Mouse (Mus musculus): ENCODE results near the gene Rora.

Gene Rora

DNA sequence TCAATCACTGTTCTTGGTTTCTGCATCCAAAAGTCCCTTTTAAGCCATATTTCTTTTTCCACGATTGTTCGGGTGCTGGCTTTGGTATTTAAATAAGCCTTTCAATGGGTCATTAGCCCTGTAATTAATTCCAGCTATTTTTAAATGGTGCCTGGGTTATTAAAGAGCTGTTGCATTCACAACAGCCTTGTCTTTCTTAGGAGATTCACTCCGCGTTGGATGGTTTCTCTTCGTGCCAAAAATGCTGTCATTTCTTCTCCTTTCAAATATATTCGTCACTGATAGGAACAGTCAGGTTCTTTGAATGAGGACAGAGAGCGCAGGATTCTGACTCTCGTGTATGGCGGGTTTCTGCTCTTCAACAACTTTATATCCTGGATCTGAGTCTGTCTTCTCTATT is 673.5 kb downstream of the Rora start:
- DNase-seq, result no peak

DNA sequence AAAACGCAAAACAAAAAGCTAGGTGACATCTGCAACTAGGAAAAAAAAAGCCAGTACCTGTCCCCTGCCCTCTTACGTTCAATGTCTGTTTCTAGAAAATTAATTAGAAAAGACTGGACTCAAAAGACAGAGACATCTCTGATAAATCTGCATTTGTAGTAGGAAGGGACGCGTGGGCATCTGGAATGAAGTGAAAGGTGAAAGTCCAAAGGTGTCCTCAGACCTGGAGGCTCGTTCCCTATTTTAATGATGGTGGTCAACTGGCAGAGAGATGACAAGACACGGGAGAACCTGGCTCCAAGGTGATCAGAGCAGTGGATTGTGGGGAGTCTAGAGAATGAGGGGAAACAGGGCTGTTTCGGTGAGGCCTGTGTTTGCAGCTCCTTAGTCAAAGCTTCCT is 674.0 kb downstream of the Rora start:
- DNase-seq, result peak; percentile 62

DNA sequence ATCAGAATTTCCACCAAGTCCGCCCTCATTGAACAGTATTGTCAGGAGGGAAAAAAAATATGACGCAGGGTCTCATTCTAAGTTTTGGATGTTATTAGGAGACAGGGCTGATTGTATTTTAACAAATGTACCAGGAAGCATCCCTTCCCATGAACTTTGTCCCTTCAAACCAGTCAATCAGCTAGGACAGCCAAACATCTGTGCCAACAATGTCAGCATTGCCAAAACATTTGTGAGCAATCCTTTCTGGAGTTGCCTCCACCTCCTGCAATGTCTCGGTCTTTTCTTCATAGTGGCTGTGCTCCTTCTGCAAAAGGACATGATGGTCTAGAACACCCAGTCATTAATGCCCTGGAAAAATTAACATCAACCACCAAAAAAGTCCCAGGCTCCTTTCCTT is 678.2 kb downstream of the Rora start:
- peak; percentile 92 for DNase-seq

DNA sequence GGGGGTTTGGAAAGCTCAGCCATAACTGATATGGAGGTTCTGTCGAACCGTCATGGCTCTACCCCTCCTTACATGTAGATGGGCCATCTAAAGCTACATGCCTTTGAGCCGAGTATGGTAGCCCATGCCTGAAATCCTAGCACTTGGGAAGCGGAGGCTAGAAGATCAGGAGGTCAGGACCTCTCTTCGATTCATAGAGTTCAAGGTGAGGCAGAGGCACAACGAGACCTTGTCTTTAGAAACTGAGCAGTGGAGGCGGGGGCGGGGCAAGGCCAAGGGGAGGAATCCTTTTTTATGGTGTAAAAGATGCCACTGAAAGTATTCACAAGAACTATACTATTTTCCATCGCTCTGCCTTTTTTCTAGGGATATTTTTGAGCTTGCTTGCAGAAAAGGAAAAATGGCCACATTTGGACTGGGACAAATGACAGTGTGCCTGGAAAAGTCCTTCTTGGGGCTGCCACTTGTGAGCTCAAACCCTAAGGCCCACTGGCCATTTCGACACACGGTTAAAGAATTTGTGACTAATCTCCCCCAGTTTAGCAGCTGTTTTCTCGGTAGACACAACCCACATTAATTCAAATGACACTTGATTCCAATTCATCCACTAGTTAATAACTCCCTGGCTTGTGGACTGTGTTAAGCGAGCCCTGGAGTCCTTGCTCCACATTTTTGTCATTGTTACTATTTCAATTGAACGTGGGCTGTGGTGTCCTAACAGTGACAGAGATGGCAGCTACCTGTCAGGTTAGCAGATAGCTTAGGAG is 679.4 kb downstream of the Rora start:
- DNase-seq, result peak; percentile 34

DNA sequence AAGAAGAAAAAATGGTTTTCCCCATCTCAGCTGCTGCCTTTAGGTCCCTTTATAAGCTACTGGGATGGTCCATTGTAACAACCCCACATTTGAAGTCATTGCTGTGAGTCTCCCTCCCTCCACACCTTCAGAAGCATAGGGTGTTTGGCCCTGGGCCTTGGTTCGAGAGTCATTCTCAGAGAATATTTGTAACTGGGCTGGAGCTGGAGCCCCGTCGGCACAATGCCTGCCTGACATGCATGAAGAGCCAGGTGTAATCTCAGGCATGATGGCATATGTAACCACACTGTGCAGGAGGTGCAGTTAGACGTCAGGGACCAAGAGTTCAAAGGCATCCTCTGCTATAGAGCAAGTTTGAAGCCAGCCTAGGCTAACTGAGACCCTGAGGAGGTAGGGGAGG is 680.1 kb downstream of the Rora start:
- peak; percentile 24 for DNase-seq

DNA sequence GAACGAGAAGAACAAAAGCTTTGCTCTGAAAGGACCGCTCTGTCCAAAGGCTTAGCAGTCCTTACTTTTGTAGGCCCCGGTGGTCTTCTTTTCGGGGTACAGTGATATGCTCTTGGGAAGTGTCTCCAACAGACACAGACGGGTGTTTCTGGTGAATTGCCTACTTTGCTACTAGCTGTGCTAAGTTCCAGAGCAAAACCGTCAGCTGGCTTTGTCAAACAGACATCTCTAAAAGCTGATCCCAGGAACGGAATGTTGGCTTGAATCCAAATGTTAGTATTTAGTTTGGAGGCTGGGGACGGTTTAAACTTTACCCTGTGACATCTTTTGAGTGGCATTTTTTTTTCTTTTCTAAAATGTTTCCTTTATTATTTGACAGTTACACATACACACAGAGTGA is 680.5 kb downstream of the Rora start:
- peak; percentile 81 for DNase-seq

DNA sequence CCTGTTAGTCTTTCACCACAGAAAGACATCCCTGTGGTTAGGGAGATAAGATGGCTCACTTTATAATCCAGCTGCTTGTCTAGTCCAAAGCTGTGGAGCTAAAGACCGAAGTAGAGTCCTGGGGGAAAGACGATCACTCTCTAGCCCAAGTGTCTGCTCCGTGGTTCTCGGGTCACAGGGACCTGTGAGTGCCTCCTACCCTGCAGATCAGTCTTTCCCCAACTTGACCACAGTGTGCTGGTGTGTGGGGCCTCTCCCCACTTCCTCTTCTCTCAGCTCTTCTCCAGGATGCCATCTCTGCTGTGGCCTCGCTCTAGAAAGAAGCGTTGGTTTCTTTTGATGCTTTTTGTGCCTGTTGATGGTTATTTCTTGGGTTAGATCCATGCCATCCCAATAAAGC is 682.5 kb downstream of the Rora start:
- DNase-seq, result no peak

DNA sequence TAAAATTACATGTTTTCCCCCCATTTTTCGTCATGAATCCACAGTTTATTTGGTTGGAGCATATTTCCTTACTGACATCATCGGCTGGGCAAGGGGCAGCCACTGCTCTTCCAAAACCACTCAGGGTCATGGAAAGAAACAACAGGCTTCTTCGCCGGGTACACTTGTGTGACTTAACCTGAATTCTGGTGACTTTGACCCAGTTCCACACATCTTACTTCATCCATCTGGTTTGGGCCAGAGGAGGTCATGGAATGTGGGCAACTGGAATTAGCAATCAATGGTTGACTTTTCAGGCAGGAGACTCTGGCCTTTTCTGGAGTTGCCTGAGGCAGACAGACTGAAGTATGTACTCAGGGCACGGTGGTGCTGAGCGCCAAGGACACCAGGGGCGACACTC is 685.6 kb downstream of the Rora start:
- peak; percentile 81 for DNase-seq

DNA sequence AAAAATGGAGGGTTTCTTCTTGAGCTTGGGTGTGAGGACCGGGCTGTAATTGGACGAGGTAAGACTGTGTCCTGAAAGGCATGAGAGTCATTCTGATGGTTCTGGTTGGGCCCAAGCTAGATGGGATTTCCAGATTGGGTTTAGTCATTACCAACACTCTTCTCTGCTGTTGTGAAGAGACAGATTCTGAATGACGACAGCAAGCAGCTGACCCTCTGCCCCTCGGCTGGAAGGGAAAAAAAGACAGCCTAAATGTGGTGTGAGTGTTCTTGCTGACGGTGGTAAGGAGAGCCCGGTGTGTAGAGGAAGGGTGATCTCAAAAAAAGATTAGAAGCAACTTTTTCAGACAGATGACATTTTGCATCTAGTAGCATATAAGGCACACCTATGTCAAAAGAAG is 686.2 kb downstream of the Rora start:
- no peak for DNase-seq

DNA sequence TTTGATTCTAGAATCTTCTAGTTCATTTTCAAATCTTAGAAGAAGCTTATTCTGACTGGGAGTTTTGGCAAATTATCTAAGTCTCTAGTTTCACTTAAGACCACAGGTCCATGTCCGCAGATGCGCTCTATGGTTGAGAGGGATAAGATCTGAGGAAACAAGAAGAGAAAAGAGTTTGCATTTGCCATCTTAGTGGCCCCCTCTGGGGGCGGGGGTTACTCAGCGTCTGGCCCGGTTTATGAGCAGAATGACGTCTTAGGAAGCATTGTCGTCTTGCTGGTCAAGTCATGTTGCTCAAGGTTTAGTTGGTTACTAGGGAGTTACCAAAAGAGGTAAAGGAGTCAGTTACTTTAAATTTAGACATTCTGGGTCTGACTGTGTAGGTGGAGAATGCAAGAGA is 686.8 kb downstream of the Rora start:
- no peak for DNase-seq

DNA sequence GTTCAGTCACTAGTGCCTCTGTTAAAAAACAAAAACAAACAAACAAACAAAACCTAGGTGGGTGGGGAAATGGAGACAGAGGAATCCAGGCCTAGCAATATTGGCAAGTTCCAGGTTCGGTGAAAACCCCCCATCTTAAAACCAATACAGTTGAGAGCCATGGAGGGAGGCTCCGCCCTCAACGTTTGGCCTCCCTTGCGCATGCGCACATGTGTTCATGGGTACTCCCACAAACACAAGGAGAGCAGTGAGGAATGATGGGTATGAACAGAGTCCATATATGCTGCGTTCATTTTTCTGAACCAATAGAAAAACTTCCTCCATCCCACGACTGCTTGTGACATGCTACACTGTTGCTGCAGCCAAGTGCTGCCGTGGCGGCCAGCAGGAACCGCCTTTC is 690.3 kb downstream of the Rora start:
- DNase-seq, result no peak

DNA sequence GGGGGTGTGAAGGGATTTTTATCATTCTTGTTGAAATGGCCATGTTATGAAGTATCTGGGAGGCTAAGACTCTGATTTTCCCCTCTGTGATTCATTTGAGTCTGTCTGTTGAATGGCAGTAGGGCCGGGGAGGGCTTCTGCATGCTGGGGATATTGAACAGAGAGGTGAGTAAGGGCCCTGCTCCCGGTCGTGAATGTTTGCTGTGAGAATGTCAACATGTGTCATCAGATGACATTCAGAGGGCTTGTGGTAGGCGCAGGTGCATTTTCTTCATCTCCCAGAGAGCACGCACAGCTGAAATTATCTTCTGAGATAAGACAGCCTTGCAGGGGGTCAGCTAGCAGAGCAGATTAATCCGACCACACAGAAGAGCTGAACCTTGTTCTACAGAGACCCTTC is 692.0 kb downstream of the Rora start:
- no peak for DNase-seq

DNA sequence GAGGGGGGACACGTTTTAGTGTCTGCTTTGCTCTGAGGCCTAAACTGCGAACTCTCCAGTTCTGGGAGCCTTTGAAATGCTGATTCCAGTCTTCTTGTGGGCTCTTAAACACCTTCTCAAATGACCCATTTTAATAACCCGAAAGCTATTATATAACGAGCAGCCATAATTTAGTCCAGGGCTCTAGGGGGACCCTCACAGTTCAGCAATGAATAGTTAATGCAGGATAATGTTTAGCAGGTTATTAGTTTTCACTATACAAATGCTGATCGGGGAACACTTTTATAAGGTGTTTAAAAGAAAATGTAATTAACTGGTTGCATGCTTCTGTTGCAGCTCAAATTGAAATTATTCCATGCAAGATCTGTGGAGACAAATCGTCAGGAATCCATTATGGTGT is 694.2 kb downstream of the Rora start:
- DNase-seq, result no peak

DNA sequence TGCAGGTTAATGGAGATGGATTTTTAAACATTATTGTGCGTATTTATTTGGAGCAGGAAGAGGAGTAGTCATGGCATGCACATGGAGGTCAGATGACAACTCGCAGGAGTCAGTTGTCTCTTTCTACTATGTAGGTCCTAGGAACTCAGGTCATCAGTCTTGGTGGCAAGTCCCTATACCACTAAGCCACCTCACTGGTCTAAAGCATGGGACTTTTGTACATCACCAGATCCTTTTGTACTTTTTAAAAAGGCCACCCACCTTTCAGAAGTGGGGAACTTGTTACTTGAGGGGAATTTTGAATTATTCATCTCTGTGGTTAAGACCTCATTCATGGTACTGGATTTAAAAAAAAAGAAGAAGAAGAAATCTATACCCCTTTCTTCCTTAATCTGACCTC is 696.0 kb downstream of the Rora start:
- DNase-seq, result no peak

DNA sequence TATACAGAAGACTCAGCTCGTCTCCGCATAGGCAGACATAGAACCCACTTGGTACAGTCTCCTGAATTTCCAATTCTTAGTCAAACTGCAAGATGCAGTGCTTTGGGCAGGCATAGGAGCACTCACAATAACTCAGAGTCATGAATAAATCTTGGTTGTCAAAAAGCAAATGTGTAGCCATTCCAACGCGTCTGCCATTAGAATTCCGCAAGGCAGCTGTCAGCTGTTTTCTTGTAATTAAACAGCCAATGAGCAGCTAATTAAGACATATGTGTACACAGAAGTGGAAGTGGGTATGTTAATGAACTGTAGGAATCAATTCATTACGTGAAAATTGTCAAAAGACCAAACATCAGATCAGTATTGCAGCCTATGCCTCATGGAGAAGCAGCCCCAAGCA is 700.6 kb downstream of the Rora start:
- no peak for DNase-seq

DNA sequence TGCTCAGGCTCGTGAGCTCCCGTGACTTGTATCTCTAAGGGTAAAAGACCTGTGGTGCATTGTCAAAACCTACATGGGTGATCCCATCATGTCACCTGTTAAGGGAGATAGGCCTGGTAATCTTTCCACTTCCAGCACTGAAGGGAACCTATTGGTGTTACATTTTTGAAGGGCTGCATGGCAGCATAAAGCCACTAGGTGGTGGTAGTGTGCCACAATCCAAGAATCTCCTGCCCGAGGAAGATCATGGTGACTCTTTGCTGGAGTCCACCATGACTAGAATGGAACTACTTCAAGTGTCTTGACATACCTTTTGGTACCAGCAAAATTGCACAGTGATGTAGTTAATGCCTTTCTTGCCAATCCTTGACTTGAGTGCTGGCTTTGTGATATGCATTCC is 704.2 kb downstream of the Rora start:
- DNase-seq, result peak; percentile 66

DNA sequence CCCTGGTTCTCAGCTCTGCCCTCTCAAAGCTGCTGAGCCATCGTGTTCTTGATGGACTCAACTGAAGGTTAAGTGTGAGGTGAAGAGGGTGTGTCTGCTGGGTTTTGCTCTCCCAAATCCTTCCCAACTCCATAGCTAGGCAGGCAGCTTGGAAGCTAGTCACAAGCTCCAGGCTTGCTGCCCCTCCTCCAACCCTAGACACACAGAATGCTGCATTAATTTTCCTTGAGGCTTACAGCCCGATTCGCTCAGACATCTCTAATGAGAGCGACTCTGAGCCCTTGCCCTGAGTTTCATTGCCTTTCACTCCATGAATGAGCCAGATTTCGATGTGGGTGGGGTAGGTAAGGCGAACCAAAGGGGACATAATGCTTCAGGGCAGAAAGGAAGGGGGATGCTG is 705.2 kb downstream of the Rora start:
- no peak for DNase-seq

DNA sequence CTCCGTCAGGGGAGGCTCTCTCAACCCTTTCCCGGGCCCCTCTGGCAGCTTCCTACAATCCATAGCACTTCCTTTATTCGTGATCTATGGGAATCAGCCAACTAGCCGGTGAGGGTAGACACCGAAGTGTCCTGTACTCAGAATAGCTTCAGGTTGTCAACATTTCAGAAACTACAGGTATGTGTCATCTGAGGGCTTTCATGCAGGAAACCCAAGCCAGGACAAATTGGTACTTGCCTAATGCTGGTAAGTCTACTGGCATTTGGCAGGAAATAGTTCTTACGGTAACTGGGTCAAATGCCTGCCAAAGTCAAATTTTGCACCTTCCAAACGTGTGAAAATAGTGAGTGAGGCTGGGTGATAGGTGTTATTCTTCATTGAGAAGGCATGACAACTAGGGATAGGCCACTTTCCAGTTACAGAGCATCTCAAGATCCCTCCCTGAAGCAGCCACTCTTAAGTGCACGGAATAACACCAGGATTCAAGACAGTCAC is 708.4 kb downstream of the Rora start:
- DNase-seq, result no peak

DNA sequence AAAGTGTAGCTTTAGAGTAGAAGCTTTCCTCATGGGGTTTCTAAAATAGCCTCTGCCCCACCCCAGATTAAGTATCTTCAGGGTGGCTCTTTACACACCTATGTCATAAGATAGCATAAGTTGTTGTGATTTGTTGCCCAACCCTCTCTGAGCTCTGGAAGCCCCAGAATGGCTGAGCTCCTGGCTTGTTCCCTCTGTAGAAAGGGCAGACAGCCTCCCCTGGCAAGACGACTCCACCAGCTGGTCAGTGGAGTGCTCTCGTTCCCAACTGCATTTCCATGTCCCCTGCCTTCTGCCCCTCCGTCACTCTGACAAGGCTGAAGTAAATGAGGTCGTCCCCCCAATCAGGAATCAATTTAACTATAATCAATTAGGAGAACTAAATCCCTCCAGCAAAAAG is 709.2 kb downstream of the Rora start:
- DNase-seq, result no peak

DNA sequence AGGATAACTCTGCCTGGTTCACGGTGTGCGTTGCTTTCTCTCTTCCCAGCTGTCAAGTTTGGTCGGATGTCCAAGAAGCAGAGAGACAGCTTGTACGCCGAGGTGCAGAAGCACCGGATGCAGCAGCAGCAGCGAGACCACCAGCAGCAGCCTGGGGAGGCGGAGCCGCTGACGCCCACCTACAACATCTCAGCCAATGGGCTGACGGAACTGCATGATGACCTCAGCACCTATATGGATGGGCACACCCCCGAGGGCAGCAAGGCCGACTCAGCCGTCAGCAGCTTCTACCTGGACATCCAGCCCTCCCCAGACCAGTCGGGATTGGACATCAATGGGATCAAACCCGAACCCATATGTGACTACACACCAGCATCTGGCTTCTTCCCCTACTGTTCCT is 710.5 kb downstream of the Rora start:
- no peak for DNase-seq

DNA sequence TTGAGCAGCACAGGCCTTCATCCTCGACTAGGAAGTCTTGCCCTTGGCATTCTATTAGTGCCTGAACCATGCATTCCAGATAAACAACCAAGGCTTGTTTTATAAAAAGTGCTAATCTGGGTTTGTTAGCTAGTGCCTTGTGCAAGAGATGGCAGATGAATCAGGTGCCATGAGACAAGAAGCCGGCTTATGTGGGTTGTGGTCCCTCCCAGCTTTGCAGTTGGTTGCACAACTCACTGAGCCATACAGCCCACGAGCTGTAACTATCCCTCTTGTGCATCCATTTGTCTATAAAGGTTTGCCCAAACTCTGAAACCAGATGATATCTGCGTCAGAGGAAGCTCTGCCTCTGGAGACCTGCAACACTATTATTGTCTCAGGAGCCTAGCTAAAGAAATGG is 713.5 kb downstream of the Rora start:
- no peak for DNase-seq

DNA sequence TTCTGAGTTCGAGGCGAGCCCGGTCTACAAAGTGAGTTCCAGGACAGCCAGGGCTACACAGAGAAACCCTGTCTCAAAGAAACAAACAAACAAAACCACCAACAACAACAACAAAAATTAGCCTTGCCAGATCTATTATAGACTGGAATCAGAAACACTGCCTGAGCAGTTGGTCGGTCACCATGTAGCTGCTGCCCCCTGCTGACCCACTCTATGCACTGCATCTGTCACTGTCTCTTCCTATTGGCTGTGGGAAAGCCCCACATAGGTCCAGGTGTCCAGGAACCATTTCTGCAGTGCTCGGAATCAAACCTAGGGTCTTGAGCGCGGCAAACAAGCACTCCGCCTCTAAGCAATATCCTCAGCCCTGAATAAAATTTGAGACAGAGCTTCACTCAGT is 714.5 kb downstream of the Rora start:
- peak; percentile 72 for DNase-seq

DNA sequence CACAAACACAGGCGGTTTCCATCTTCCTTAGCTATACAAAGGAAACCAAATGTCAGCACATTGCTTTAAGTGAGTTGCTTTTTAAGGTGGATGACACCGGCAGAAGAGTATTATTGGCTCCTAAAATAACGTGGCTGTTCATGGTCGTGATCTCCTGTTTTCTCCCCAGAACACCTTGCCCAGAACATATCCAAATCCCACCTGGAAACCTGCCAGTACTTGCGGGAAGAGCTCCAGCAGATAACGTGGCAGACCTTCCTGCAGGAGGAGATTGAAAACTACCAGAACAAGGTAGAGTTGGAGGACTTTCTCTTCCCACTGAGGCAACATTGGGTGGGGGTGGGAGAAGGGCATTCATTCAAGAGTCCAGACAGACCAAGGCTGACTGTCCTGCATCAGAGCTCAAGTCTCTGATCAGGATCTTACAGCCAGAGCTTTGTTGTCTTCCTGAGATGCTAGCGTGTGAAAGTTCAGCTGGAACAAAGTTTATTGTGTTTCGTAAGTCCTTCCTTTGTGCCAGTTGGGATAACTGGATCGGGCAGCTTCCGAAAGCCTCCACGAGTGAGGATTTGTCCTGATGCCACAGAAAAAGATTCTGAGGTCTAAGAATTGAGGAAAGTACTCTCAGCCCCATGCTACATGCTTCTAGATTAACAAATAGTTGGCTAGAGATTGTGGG is 717.6 kb downstream of the Rora start:
- no peak for DNase-seq

DNA sequence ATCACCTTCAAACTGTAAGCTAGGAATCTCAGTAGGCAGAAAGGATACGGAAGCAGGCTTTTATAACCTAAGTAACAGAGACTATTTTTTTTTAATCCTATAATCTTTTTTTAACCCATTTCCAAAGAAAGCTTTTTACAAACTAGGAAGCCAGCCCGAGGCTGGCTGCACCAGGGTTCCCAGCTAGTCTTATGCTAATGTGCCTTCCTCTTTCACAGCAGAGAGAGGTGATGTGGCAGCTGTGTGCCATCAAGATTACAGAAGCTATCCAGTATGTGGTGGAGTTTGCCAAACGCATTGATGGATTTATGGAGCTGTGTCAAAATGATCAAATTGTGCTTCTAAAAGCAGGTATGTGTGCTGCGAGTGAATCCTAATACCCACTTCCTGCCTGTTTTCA is 719.3 kb downstream of the Rora start:
- DNase-seq, result no peak

Measured in kidney, adult 9 months (tissue).